Mouse (Mus musculus) heart, postnatal 10 days (tissue): Measurements from ENCODE around the gene Rccd1. TPM values are rescaled to one million over a fixed set of nuclear protein-coding genes. Genes with fewer than 3 reads are reported as not detected.
"Not testable (repeated sequence)": the region's sequence is repeated elsewhere in the genome, so short reads cannot be mapped to it uniquely, and the experiment has no call there.

Source experiments
- DNase-seq, 2 experiments: peaks; one replicate each; pipeline ENCODE4 v3.0.0; 2021
- intact Hi-C: fragments of 180-260 bp; cut with DNase I; formaldehyde crosslinking; loops from one replicate; pipeline ENCODE4 v1.15.1; 2025
- total RNA-seq, 2 experiments: library from RNA; stranded (reverse); gene quantifications; 2 replicates each; pipeline ENCODE4 v1.2.3; 2021

The Rccd1 gene
- total RNA-seq, 2 experiments from 2014 or later, result 7.1 to 10.1 TPM

DNA sequence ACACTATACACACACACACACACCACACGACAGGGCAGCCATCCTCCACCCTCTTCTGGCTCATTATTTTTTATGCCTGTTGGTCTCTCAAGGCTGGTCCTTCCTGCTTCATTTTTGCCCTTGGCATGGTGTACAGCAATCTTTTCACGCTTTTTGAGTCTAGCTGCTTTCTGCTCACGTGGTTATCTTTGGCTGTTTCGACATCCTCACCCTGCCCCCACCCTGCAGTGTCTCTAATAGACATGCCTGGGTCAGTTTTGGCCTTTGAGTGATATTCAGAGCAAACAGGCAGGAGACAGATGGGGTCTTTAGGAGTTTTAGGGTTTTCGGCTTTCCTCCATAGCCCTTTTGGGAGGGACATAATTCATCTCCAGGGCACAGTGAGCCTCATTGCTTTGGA lies 22.6 kb upstream of the Rccd1 start:
- DNase-seq, result no peak
- intact Hi-C loops, result no loop called here

DNA sequence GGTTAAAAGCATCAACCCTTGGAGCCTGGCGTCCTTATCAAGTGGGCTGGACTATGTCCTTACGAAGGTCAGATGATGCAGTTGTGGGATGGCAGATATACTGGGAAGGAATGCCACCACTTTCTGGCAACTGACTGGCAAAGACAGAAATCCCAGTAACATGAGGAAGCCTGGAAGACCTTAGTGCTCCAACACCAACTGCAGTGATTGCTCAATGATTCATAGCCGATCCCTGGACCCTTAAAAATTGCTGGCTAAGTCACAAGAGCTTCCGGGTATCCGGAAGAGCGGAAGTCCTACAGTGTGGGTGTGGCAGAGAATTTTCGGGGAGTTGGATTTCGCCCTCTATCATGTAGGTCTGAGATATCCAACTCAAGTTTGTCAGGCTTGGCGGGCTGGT lies 21.9 kb upstream of the Rccd1 start:
- no peak for DNase-seq
- intact Hi-C loops, result no loop called here

DNA sequence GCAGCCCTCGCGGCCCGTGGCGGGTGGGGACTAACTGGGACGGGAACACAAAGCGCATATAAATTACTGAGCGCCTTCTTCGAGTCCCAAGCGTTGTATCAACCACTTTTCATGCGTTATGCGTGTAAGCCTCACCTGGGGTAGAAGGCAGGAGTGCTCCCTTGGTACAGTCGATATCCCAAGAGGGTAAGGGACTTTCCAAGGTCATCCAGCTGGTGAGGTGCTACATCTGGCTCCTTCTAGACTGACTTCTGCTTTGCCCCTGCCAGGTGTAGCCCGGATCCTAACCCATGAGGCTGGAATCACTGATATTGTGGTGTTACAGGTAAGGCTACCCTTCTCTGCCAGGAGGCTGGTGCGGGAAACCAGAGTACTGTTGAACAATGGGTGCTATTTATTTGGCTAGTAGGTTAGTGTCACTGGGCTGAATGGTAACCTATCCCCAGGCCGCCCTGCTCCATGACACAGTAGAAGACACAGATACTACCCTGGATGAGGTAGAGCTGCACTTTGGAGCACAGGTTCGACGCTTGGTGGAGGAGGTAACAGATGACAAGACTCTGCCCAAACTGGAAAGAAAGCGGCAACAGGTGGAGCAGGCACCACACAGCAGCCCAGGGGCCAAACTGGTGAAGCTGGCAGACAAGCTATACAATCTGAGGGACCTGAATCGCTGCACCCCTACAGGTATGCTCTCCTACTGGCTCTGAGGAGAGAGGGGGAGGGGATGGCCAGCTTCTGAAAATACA lies 19.2 kb upstream of the Rccd1 start:
- no peak for DNase-seq
- intact Hi-C loops, result no loop called here

DNA sequence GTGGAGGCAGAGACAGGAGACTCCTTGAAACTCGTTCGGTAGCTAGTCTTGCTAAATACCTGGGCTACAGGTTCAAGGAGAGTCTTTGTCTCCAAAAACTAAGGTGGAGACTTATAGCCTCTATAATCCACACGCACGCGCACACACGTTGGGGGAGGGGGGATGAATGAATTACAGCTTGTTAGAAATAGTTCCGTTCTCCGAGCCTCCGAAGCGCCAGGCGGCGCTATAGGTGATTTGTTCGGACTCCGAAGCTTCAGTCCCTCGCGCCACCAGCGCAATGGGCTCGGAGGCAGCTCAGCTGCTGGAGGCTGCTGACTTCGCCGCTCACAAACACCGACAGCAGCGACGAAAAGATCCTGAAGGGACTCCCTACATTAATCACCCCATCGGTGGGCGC lies 18.6 kb upstream of the Rccd1 start, which contains the start of gene Hddc3:
Gene Hddc3 (plus strand): TSS at position 247 of the 400 bp plus-strand sequence.
- peak; percentile 95 to 98 for DNase-seq
- intact Hi-C loops, result no loop called here

DNA sequence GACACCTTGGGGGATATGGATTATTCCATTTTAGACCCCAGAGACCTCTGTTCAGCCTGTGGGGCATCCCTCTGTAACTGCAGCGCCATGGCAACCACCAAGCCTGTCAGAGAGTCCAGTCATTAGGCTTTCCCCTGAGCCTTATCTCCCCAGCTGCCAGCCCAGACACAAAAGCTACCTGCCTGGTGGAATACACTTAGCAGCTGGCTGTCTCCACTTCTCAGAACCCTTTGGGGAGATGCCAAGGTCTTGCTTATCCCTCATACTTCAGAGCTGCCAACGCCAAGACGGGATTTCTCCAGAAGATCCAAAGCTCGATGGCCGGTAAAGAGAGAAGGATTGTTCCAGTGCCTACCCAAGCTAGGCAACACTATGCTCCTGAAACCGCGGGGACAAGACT lies 17.5 kb upstream of the Rccd1 start:
- no peak for DNase-seq
- intact Hi-C loops, result loop anchor here (2.0 kb wide), 1 partner anchor 245 kb away; no protein-coding TSS in a partner anchor

DNA sequence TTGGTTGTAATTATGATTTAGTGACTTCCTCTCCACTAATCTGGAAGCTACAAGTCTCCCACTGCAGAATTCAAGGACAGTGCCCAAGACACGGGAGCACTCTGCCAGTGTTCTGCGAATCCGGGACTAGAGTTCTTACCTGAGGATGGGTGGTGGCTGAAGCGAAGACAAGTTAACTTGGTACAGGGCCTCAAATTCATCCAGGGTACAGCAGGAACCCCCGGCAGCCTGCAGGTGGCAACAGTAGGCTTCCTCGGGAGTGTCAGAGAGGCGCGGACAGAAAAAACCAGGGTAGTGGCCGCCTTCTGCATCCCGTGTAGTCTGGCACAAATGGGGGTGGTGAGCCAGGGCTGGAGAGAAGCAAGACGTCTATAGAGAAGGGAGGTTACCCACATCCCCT lies 16.5 kb upstream of the Rccd1 start, which contains the start of gene Unc45a:
Gene Unc45a (minus strand): TSS at position 213 of the 400 bp plus-strand sequence.
- intact Hi-C loops, result loop anchor here (1.0 to 2.0 kb wide), 2 partner anchors 30 to 246 kb away; no protein-coding TSS in a partner anchor
- DNase-seq, result peak; percentile 81 to 83

DNA sequence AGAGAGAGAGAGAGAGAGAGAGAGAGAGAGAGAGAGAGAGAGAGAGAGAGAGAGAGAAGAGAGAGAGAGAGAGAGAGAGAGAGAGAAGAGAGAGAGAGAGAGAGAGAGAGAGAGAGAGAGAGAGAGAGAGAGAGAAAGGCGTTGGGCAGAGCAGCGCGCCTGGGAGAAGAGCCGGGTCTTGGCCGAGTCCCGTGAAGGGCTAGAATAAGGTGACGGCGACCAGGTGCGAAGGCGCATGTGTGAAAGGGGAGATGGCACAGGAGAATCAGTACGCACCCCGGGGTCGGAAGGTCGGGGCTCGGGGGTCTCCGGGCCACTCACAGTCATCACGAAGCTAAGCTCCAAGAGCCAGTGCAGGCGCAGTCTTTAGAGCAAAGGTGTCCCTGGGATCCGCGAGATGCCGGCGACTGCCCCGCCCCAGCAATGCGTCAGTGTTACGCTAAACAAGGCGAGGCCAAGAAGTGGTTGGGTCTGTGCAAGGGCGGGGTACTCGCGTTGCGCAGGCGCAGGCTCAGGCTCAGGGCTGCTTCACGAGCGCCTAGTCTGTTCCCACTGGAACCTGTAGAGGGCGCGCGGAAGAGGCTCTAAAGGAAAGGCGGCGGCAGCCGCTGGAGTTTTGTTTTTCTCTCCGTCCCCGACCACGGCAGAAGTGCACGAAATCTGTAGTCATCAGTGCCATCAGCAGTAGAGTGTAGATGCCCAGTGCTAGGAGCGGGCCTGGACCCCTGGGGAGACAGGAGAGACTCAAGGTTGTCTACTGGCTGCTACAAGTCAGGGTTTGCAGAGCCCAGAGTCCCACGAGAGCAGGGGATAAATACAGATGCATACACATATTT lies 15.8 kb upstream of the Rccd1 start:
- intact Hi-C loops, result loop anchor here (1.0 to 2.0 kb wide), 2 partner anchors 30 to 247 kb away; no protein-coding TSS in a partner anchor
- DNase-seq, result peak; percentile 99

DNA sequence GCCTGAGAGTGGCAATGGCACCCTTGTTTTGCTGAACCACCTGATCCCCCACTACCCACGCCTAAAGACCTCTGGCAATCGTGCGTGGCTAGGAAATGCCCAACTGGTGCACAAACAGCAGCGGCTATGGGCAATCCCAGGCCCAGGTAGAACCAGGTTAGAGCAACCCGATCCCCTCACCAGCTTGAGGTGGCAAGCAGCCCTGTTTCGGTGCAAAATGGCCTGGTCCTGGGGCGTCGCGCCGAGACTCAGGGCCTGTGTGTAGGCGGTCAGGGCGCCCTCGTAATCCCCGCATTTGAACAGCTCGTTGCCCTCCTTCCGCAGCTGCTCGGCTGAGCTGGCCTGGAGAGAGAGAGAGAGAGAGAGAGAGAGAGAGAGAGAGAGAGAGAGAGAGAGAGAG lies 15.1 kb upstream of the Rccd1 start:
- intact Hi-C loops, result no loop called here
- DNase-seq, result peak; percentile 40 to 46

DNA sequence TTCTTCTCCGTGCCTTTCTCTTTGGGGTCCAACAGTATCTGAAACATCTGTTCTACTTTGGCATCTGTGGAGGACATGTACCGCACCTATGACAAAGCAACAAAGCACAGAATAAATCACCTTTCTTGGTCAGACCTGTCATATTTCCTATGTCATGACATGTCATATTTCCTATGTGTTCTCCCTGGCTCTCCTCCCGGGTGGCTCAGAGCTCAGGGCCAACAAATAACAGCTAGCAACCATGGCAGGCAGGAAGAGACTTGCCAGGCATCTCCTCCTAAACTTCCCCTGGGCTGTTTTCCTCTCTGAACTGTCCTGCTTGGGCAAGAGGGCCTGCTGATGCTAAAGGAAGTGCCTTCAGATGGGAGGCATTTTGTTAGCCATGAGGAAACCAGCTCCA lies 12.7 kb upstream of the Rccd1 start:
- intact Hi-C loops, result no loop called here
- DNase-seq, result no peak

DNA sequence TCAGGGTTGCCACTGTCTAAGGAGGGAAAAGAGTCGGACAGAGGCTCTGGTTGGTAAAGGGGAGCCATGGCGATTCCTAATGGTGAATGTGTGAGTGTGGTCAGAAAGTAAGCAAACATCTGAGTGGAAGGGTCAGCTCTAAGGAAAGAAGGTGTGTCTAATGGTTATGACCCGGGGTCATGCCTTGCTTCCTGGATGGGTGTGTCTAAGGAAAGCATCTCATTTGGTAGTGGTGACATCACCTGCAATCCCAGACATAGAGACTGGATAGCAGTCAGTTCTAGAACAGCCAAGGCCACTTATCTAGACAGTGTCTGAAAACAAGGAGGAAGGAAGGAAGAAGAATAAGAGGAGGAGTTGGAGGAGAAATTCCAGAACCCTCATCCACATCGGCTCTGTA lies 10.6 kb upstream of the Rccd1 start:
- intact Hi-C loops, result no loop called here
- no peak for DNase-seq

DNA sequence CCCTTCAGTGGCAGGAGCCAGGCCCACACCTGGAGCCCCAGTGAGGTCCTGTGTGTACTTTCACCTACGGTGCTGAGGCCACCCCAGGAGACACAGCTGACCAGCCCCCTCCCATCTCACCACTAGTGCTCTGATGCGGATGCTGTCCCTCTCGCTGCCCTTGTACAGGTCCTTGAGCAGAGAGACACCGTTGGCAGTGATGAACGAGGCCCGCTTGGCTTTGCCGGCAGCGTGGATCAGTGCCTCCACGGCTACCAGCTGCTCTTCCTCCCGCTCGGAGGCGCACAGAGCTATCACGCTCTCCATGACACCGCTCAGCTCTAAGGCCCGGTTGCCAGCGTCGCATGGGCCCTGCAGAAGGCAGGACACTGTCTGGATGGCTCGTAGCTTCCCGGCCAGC lies 7.2 kb upstream of the Rccd1 start:
- intact Hi-C loops, result no loop called here
- DNase-seq, result no peak

DNA sequence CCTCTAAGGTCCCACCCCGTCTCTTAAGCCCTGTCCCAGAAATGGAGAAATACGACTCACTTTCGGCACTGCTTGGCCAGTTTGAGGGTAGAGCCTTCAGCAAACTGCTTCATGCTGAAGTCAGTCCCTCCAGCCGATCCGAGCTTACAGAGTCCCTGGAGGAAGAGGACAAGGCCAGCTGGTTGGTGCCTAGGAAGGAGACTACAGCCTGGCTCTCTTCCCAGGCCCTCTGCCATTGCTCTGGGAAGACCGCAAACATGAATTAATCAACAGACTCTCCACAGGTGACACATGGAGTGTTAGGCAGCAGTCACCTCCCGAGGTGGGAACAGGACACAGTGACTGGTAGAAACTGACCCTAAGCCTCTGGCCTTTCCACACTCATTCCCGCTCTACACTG lies 6.0 kb upstream of the Rccd1 start:
- no peak for DNase-seq
- intact Hi-C loops, result no loop called here

DNA sequence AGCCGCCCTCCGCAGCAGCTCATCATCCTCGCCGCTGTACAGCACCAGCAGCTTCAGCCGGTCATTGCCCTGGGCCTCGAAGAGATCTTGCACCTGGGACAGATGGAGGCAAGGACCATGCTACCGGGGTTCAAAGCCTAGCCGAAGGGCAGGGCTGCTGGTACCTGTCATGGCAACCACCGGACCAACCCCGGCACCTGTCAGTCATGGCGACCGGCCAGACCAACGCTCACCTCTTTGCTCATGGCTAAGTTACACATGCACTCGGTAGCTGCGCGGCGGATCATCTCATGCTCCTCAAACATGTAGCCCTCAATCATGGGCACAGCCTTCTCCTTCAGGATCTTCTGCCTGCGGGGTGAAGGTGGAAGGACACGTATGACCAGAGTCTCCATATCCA lies 1.8 kb upstream of the Rccd1 start:
- intact Hi-C loops, result no loop called here
- no peak for DNase-seq

DNA sequence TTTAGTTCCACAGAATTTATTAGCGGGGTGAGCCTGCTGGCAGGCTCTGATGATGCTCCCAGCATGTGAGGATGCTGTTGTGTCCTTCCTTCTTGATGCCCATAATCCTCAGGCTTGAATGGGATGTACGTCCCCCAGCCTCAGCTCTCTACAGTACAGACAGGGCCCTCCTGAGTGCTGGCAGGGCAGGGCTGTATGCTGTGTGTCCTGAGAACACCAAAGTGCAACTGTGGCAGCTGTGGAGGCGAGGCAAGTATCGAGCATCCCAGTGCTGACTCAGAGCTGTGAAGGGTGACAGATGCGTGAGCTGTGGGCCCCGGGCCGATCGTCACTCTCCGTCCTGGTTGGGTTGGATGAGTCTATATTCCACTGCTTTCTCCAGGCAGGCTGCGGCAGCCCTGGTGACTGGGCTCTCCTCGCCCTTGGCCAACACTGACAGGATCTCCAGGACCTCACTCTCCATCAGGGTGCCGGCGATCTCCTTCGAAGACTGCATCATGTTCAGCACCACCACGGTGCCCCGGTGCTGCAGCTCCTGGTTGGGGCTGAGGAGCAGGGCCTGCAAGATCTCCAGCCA lies 1.1 kb upstream of the Rccd1 start:
- intact Hi-C loops, result no loop called here
- DNase-seq, result no peak

DNA sequence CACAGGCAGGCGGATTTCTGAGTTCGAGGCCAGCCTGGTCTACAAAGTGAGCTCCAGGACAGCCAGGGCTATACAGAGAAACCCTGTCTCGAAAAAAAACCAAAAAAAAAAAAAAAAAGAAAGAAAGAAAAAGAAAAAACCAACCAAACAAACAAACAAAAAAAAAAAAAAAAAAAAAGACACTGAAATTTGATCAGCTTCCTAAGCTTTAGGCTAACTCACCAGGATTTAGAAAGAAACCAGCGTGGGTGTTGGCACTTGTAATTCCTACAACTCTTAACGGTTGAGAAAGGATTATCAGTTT lies 514 bp upstream of the Rccd1 start:
- DNase-seq, intact Hi-C loops: not testable (repeated sequence)

DNA sequence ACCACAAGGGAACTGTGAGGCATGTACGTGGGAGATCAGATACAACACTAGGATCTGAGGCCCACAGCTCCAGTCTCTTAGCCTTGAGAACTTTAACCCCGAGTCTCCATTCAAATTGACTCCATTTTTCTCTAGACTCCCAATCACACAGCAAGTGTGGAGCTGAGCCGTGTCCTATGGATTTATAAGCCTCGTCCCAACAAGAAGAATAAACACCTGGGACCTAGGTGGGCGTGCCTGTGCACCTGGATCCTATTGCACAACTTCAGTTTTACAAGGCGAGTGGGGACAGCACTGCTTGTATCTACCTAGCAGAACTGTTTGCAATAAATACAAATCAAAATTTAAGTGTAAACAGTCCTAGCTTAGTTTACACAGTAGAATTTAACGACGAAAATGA lies 918 bp downstream of the Rccd1 start:
- intact Hi-C loops, result no loop called here
- DNase-seq, result no peak

DNA sequence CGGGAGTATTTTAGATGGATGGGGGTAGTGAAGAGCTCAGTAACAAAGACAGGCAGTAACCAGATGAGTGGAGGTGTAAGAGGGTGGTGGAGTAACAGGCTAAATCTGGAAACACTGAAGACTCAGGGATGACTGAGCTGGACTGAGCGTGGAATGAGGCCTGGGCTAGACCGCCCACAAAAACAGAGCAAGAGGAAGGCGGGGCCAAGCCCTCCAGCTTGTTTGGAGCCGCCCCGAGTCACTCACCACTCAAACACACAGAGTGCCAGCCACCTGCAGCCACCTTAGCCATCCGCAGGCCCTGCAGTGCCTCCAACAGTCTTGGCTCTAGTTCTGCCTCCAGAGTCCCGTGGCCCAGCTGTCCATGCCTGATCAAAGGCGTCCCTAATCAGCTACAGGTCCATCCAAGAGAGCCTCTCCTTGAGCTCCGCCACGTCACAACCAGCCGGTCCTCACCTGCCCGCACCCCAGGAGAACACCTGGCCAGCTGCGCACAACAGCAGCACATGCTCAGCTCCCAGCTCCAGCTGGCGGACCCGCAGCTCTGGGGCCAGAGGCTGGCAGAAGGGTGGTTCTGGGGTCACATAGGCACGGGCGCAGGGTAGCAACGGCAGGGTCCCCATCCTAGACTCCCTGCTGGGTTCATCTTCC lies 4.3 kb downstream of the Rccd1 start:
- no peak for DNase-seq
- intact Hi-C loops, result no loop called here

DNA sequence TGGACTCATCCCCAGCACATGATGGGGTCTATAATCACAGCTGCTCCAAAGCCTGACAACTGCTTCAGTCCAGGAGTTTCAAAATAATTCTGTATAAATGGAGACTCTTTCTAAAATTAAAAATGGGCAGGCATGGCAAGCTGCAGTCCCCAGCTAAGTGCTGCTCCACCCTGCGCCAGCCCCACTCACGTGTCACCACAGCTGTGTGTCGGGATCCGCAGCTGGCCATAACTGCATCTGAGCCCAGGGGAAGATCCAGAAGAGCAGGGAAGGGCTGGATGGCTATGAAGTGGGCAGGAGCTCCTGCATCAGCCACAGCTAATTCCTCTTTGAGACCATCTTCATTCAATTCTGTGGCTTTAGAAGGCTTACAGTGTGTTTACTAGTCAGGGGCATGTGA lies 5.6 kb downstream of the Rccd1 start:
- intact Hi-C loops, result no loop called here

DNA sequence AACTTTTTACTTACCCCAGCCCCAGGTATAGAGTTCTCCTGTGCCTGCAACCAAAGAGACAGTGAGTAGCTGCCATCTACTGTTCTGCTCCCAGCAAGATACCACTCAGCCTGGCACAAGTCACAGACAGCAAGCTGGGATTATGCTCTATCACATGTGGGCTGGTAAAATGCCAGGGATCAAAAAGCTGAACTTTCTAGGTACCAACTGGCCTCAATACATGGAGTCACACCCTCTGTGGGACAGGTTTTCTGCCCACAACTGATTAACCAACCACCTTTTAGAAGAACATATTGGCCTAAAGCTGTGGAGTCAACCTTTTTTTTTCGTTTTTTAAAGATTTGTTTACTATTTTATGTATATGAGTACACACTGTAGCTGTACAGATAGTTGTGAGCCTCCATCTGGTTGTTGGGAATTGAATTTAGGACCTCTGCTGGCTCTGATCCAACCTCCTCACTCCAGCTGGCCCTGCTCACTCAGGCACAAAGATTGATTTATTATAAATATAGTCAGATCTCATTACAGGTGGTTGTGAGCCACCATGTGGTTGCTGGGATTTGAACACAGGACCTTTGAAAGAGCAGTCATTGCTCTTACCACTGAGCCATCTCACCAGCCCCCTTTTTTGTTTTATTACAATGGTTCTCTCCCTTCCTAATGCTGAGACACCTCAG lies 6.7 kb downstream of the Rccd1 start:
- intact Hi-C loops, result no loop called here
- DNase-seq, result no peak

More for the DNA sequence above, 5.6 kb downstream of the Rccd1 start:
- no peak for DNase-seq

DNA sequence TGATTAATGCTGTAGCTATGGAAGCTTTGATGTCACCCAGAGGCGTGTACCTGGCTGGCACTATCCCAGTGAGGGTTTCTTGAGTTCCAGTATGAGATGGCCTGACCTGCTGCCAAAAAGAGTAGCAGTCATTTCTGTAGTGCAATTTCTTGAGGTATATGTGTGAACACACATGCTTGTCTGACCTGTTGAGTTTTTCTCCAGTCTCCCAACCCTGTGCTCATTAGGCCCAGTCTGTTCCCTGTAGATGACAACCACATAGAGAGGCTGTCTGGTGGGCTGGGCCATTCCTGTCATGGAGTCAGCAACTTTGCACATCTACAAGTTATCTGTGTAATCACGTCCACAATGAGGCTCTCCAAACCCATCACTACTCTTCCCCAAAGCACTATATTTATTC lies 8.5 kb downstream of the Rccd1 start:
- no peak for DNase-seq
- intact Hi-C loops, result no loop called here

DNA sequence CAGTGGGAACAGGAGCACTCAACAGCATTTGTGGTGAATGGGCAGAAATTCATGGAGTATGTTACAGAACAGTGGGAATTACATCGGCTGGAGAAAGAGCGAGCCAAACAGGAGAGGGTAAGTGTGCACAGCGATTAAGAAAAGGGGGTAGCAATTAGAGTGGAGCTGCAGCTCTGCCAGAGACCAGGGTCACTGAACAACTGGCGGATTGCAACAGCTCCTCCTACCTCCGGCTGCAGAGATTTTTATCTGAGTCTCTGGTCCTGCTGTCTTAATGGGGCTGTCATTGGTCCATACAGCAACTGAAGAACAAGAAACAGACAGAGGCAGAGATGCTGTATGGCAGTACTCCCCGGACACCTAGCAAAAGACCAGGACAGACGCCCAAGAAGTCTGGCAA lies 13.5 kb downstream of the Rccd1 start:
- DNase-seq, result no peak
- intact Hi-C loops, result no loop called here
